Mouse (Mus musculus) hindbrain, embryonic 13.5 days (tissue): ENCODE measurements at regions not wholly inside any gene's neighbourhood (a gene's known extent, or its start where the extent isn't known, plus 50 kb on each side); places are given as distances from the start of the nearest gene placed in this dataset.

Source experiments
- ATAC-seq: fragments of 200-750 bp; cut with Nextera tagmentation; 2 replicates; pipeline ENCODE4 v1.8.0; 2017; ENCODE audit warnings: moderate TSS enrichment; ENCODE audit not compliant: low FRiP score
- H3K27ac ChIP-seq: fragments of 300-500 bp; sonication (generic); 2 replicates; pipeline ENCODE4 v1.5.1; 2015; ENCODE audit warnings: inconsistent platforms, mild to moderate bottlenecking, moderate library complexity
- H3K27me3 ChIP-seq: fragments of 300-500 bp; sonication (generic); 2 replicates; pipeline ENCODE4 v1.6.1; 2015; ENCODE audit warnings: mild to moderate bottlenecking, inconsistent platforms
- H3K36me3 ChIP-seq: fragments of 300-500 bp; sonication (generic); 2 replicates; pipeline ENCODE4 v1.6.1; 2015; ENCODE audit warnings: mild to moderate bottlenecking, inconsistent platforms
- H3K4me1 ChIP-seq: fragments of 300-500 bp; sonication (generic); replicated peaks from 2 replicates; pipeline ENCODE4 v1.6.1; 2015; ENCODE audit warnings: inconsistent platforms
- H3K4me2 ChIP-seq: fragments of 300-500 bp; sonication (generic); 2 replicates; pipeline ENCODE4 v1.6.1; 2015; ENCODE audit warnings: inconsistent platforms, mild to moderate bottlenecking, moderate library complexity
- H3K4me3 ChIP-seq: fragments of 300-500 bp; sonication (generic); 2 replicates; pipeline ENCODE4 v1.5.1; 2015; ENCODE audit warnings: mild to moderate bottlenecking, inconsistent platforms
- H3K9ac ChIP-seq: fragments of 300-500 bp; sonication (generic); 2 replicates; pipeline ENCODE4 v1.6.1; 2015; ENCODE audit warnings: mild to moderate bottlenecking, inconsistent platforms
- H3K9me3 ChIP-seq: fragments of 300-500 bp; sonication (generic); 2 replicates; pipeline ENCODE4 v1.6.1; 2016; ENCODE audit warnings: inconsistent platforms
- WGBS: fragments of 180-500 bp; shearing (Covaris S2); methylation state at CpG from one replicate; pipeline ENCODE4 v1.1.7; 2015; 5-methylcytosine and 5-hydroxymethylcytosine counted together

DNA sequence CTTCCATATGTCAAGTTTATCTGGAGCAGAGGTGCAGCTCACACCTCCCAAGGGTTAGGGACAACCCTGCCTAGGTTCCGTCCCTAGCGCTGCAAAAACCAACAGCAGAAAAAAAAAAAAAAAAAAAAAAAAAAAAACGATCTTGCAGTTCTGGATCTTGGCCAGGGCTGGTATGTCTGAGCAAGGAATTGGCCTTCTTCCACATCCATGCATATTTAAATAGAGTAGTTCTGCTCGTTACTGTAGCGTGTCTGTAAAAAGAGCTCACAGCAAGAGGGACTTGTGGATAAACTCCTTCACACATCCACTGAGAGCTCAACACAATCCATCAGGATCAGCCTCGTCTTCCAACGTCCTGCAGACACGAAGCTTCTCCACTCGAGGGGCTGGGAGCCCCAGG is 639.4 kb upstream of the Adam5 start:
- no peak for ATAC-seq
- WGBS = 37% methylated on average over 9 of the region's 9 CpGs

DNA sequence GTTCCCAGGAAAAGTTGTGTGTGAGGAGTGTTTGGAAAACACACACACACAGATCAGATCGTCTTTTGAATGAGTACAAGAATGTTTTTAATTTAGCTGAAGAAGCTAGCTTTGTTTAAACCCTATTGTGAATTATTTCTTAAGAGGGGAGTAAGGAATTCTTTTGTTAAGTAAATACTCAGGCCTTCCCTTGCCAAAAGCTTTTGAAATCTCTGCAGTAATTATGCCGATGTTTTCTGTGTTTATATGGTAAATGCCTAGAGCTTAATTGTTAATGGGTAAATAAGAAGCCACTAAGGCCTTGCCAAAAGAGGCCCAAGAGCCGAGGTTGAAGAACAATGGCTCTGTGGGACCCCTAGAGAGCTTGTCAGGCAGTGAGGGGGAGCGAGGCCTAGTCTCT is 638.3 kb upstream of the Adam5 start:
- H3K4me1 ChIP-seq = peaks cover 42% of the 10 kb centered on the region
- no peak overlapping the region for H3K4me3 ChIP-seq
- no peaks in the 10 kb centered on the region for H3K27me3 ChIP-seq
- H3K4me2 ChIP-seq = no peak overlapping the region
- no peak for ATAC-seq
- no peak overlapping the region for H3K9ac ChIP-seq
- H3K9me3 ChIP-seq = no peaks in the 10 kb centered on the region
- WGBS = 13% methylated on average over 4 of the region's 4 CpGs
- H3K36me3 ChIP-seq = no peaks in the 10 kb centered on the region
- H3K27ac ChIP-seq = peak overlapping the region; percentile 25; the same call in 1 of the 2 replicates

More for the DNA sequence above, 639.4 kb upstream of the Adam5 start:
- H3K4me2 ChIP-seq = no peak overlapping the region
- H3K36me3 ChIP-seq = no peaks in the 10 kb centered on the region
- H3K4me1 ChIP-seq = peaks cover 42% of the 10 kb centered on the region
- no peaks in the 10 kb centered on the region for H3K9me3 ChIP-seq
- no peak overlapping the region for H3K4me3 ChIP-seq
- peak overlapping the region; percentile 40 for H3K27ac ChIP-seq
- no peak overlapping the region for H3K9ac ChIP-seq
- H3K27me3 ChIP-seq = no peaks in the 10 kb centered on the region

DNA sequence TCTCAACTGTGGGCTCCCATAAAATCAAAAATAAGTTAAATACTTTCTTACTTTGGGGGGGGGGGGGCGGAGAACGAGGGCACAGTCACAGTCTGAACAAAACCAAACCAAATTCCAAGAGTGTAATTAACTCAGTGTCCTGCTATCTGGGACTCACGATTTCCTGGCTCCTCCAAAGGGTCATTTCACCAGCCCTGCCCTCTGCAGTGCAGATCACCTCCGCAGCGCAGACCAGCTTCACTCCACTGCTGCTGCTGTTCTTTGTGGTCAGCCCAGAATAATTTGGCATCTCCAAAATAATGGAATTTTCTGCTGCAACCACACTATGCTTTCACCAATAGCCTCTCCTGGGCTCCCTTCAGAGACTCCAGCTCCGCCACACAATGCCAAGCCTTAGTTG is 631.5 kb upstream of the Adam5 start:
- 73% methylated on average over 6 of the region's 6 CpGs for WGBS
- H3K9ac ChIP-seq = no peak overlapping the region
- H3K27ac ChIP-seq = no peak overlapping the region
- no peaks in the 10 kb centered on the region for H3K27me3 ChIP-seq
- no peaks in the 10 kb centered on the region for H3K36me3 ChIP-seq
- ATAC-seq = no peak
- H3K4me3 ChIP-seq = no peak overlapping the region
- no peak overlapping the region for H3K4me2 ChIP-seq
- H3K9me3 ChIP-seq = peaks cover 14% of the 10 kb centered on the region; the same call in 1 of the 2 replicates
- no peaks in the 10 kb centered on the region for H3K4me1 ChIP-seq

DNA sequence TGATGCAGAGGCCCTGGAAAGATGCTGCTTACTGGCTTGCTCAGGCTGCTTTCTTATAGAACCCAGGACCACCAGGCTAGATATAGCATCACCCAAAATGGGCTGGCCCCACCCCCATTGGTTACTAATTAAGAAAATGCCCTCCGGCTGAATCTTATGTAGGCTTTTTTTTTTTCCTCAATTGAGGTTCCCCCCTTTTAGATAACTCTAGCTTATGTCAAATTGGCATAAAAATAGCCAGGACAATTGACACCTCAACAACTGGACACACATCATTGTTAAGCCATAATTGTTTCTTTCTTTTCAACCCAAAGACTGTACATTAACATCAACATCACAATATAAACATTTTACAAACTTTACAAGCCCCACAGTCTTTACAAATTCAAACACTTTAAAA is 630.8 kb upstream of the Adam5 start:
- Histone ChIP-seq H3K27me3 (no peaks in the 10 kb centered on the region), H3K4me1 (no peaks in the 10 kb centered on the region), H3K36me3 (no peaks in the 10 kb centered on the region), H3K9me3 (peaks cover 14% of the 10 kb centered on the region; the same call in 1 of the 2 replicates), H3K9ac (no peak overlapping the region), H3K27ac (no peak overlapping the region), H3K4me2 (no peak overlapping the region), H3K4me3 (no peak overlapping the region)
- WGBS = 84% methylated on average over 1 of the region's 1 CpGs
- no peak for ATAC-seq

DNA sequence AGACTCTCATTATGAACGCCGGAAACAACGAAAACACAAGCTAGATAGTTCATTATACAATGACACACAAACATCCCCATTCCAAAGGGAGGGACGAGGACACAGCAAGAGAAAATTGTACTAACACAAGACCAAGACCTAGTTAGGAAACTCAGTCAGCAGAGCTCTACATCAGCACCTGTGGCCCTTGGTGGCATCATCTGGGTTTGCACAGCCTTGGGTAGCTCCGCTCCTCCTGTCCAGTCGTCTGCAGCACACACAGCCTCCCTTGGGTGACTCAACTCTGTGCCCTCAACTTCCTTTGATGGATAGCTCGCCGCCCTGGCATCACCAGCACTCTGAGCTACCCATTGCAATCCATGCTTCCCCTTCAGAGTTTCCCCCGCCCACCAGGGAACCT is 629.7 kb upstream of the Adam5 start:
- H3K4me3 ChIP-seq = no peak overlapping the region
- H3K27ac ChIP-seq = no peak overlapping the region
- no peaks in the 10 kb centered on the region for H3K36me3 ChIP-seq
- H3K4me2 ChIP-seq = no peak overlapping the region
- peaks cover 14% of the 10 kb centered on the region; the same call in 1 of the 2 replicates for H3K9me3 ChIP-seq
- WGBS = 93% methylated on average over 9 of the region's 9 CpGs
- no peak overlapping the region for H3K9ac ChIP-seq
- ATAC-seq = no peak
- H3K27me3 ChIP-seq = no peaks in the 10 kb centered on the region
- no peaks in the 10 kb centered on the region for H3K4me1 ChIP-seq

DNA sequence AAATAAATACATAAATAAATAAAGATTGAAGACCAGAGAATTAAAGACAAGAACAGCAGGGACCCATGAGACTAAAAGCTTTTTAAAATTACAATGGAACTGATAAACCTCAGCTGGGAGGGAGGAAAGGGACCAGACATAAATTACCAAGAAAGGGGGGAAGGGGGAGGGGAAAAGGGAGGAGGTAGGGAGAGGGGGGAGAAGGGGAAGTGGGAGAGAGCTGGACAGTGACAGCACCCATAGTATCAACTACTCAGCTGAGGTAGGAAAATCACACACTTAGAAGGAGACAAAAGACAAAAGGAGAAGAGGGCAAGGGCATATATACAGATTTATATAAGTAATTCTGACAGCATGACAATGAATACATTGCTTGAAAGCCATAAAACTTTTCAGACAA is 626.4 kb upstream of the Adam5 start:
- Histone ChIP-seq H3K4me2 (no peak overlapping the region), H3K9ac (no peak overlapping the region), H3K36me3 (no peaks in the 10 kb centered on the region), H3K9me3 (peaks cover 14% of the 10 kb centered on the region; the same call in 1 of the 2 replicates), H3K27me3 (no peaks in the 10 kb centered on the region), H3K4me1 (no peaks in the 10 kb centered on the region), H3K4me3 (no peak overlapping the region), H3K27ac (no peak overlapping the region)
- no peak for ATAC-seq

DNA sequence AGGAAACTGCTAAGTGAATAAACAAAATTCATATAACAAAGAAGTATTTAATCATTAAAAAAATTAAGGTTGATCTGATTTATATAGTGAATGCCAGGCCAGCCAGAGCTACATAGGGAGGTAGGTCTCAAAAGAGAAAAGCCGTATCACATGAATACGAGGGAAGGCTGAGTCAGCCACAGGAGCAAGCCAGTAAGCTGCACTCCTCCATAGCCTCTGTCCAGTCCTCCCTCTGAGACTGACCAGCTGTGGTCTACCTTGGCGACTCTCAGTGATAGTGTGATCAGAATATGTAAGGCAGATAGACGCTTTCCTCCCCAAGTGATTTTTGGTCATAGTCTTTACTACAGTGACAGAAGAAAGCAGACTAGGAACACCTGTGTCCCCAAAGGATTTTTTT is 625.4 kb upstream of the Adam5 start:
- WGBS = 85% methylated on average over 4 of the region's 4 CpGs
- no peak overlapping the region for H3K9ac ChIP-seq
- H3K27me3 ChIP-seq = no peaks in the 10 kb centered on the region
- H3K27ac ChIP-seq = no peak overlapping the region
- H3K4me3 ChIP-seq = no peak overlapping the region
- H3K9me3 ChIP-seq = peaks cover 14% of the 10 kb centered on the region; the same call in 1 of the 2 replicates
- no peak for ATAC-seq
- no peak overlapping the region for H3K4me2 ChIP-seq
- no peaks in the 10 kb centered on the region for H3K4me1 ChIP-seq
- H3K36me3 ChIP-seq = no peaks in the 10 kb centered on the region

DNA sequence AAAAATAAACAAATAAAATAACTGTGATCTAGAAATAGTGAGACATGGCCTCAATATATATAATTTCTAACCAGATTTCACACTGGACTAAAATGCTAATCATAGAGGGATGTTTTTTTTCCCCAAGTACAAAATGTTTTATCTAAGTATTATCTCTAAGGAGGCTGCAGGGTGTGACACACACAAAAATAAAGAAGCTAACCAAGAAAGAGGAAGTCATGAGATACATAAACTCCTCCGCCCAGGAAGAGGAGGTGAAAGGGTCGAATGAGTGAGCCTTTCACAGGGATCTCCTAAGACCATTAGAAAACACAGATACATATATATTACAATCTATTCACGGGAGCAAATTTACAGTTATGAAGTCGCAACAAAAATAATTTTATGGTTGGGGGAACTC is 623.7 kb upstream of the Adam5 start:
- no peak overlapping the region for H3K4me3 ChIP-seq
- H3K4me2 ChIP-seq = no peak overlapping the region
- ATAC-seq = no peak
- no peaks in the 10 kb centered on the region for H3K36me3 ChIP-seq
- H3K4me1 ChIP-seq = no peaks in the 10 kb centered on the region
- WGBS = 88% methylated on average over 4 of the region's 4 CpGs
- H3K27ac ChIP-seq = no peak overlapping the region
- H3K9ac ChIP-seq = no peak overlapping the region
- peaks cover 11% of the 10 kb centered on the region; the same call in 1 of the 2 replicates for H3K9me3 ChIP-seq
- H3K27me3 ChIP-seq = no peaks in the 10 kb centered on the region

DNA sequence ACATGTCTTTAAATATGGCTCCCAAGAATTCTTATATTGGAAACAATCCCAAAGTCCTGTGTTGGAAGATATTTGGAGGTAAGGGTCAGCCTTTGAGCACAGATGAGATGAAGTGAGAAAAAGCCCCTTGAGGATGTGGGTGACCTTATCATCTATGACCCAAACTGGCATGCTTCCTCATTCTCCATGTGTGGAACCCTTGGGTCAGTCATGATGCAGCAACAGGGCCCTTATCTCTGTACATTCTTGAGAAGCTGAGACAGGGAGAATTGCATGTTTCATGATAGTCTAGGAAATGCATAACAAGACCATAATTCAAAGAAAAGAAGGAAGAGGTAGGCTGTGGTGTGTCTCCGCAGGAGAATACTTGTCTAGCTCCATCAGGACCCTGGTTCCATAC is 621.8 kb upstream of the Adam5 start:
- H3K36me3 ChIP-seq = no peaks in the 10 kb centered on the region
- H3K9ac ChIP-seq = no peak overlapping the region
- H3K27ac ChIP-seq = no peak overlapping the region
- H3K9me3 ChIP-seq = no peaks in the 10 kb centered on the region
- H3K4me1 ChIP-seq = peaks cover 4% of the 10 kb centered on the region
- H3K27me3 ChIP-seq = peaks cover 7% of the 10 kb centered on the region; the same call in 1 of the 2 replicates
- 88% methylated on average over 1 of the region's 1 CpGs for WGBS
- no peak overlapping the region for H3K4me2 ChIP-seq
- H3K4me3 ChIP-seq = no peak overlapping the region
- ATAC-seq = no peak

DNA sequence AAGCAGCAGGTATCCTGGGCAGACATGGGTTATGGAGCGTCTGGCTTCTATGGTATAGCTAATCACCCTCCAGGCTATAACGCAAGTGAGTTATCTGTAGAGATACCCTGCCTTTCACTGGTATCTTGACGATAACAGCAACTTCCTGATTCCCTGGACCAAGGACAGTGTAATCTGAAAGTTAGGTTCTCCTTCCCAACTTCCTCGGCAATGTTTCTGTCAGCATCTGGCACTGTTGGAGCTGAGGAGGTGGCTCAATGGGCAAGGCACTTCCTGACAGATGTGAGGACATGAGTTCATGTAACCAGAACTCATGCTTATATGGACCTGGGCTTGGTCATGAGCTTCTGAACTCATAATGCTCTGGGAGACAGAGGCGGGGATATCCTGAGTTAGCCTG is 620.9 kb upstream of the Adam5 start:
- no peak overlapping the region for H3K27ac ChIP-seq
- no peaks in the 10 kb centered on the region for H3K9me3 ChIP-seq
- 90% methylated on average over 5 of the region's 5 CpGs for WGBS
- no peaks in the 10 kb centered on the region for H3K36me3 ChIP-seq
- H3K4me3 ChIP-seq = no peak overlapping the region
- no peak for ATAC-seq
- H3K9ac ChIP-seq = no peak overlapping the region
- peaks cover 14% of the 10 kb centered on the region; the same call in 1 of the 2 replicates for H3K27me3 ChIP-seq
- no peak overlapping the region for H3K4me2 ChIP-seq
- H3K4me1 ChIP-seq = peaks cover 13% of the 10 kb centered on the region

DNA sequence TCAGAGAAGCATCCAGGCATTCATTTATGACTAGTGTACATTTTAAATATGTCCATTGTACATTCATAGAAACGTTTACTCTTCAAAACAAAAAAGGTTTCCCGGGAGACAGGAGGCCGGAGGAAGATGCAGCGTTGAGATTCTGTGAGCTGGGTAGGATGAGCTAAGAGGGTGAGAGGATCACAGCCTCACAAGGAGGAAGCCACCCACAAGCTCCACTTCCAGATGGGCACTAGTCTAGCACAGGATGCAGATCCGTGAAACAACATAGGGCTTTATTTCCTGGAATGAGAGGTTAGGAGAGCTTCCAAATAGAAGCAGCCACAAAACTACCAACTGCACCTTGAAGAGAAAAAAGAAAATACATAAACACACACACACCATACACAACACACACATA is 619.4 kb upstream of the Adam5 start:
- Histone ChIP-seq H3K4me3 (no peak overlapping the region), H3K27me3 (peaks cover 18% of the 10 kb centered on the region), H3K27ac (no peak overlapping the region), H3K9me3 (no peaks in the 10 kb centered on the region), H3K36me3 (no peaks in the 10 kb centered on the region), H3K4me1 (peaks cover 13% of the 10 kb centered on the region), H3K4me2 (no peak overlapping the region), H3K9ac (no peak overlapping the region)
- ATAC-seq = no peak
- 73% methylated on average over 5 of the region's 5 CpGs for WGBS

DNA sequence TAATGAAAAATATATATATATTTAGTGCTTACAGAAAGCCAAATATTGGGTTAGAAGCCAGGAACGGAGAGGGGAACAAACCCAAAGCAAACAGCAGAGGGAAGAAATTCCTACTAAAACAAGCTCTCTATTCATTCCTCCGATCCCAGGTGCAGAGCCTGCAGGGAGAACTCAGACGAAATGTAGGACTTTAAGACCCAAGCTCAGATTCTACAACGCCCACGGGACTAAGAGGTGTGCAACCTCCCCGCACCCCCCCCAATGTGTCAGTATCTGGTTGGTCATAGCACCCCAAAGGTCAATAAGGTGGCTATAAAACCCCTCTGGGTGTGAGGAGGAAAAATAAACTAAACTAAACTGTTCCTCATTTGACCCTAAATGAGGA is 616.9 kb upstream of the Adam5 start:
- WGBS = 55% methylated on average over 6 of the region's 6 CpGs
- Histone ChIP-seq H3K36me3 (no peaks in the 10 kb centered on the region), H3K9ac (no peak overlapping the region; the same call in 1 of the 2 replicates), H3K4me2 (peak overlapping the region; percentile 35), H3K4me3 (no peak overlapping the region), H3K27me3 (peaks cover 18% of the 10 kb centered on the region), H3K4me1 (peaks cover 16% of the 10 kb centered on the region), H3K27ac (no peak overlapping the region), H3K9me3 (no peaks in the 10 kb centered on the region)
- no peak for ATAC-seq

DNA sequence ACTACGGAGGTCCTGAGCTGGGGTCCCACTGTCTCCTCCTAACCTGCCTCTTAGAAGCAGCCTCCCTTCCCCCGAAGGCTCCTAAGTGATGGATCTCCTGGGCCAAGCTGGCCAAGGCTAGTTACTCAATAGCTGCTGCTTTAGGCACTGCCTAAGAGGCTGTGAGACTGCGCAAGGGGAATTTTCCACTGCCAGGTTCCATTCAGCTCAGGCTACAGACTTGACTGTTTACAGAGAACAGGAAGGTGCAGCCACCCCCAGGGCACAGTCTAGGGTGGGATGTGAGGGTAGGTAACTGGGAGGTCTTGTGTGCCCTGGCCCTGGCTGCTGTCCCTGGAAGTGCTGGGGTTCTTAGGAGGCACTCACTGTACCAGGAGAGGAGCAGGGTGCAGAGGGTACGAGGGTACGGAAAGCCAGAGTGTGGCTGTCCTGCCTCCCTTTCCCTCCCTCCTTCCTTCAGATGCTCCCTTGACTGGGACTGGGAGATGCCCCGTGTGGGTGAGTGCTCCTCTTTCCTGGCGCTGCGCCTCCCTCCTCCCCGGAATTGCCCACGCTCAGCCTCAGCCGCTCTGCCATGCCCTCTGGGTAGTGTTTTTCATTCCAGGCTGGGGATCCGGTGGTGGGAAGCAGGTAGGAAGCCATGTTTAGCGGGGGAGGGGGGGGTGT is 616.4 kb upstream of the Adam5 start:
- Histone ChIP-seq H3K36me3 (no peaks in the 10 kb centered on the region), H3K4me1 (peaks cover 16% of the 10 kb centered on the region), H3K4me3 (no peak overlapping the region), H3K9me3 (no peaks in the 10 kb centered on the region), H3K27me3 (peaks cover 18% of the 10 kb centered on the region), H3K4me2 (peak overlapping the region; percentile 35), H3K9ac (no peak overlapping the region; the same call in 1 of the 2 replicates), H3K27ac (no peak overlapping the region)
- ATAC-seq = peak; percentile 36; the same call in 1 of the 2 replicates
- WGBS = 22% methylated on average over 13 of the region's 13 CpGs
